26 mouse cellular contexts compared by ENCODE assay signal in the genomic region with DNA sequence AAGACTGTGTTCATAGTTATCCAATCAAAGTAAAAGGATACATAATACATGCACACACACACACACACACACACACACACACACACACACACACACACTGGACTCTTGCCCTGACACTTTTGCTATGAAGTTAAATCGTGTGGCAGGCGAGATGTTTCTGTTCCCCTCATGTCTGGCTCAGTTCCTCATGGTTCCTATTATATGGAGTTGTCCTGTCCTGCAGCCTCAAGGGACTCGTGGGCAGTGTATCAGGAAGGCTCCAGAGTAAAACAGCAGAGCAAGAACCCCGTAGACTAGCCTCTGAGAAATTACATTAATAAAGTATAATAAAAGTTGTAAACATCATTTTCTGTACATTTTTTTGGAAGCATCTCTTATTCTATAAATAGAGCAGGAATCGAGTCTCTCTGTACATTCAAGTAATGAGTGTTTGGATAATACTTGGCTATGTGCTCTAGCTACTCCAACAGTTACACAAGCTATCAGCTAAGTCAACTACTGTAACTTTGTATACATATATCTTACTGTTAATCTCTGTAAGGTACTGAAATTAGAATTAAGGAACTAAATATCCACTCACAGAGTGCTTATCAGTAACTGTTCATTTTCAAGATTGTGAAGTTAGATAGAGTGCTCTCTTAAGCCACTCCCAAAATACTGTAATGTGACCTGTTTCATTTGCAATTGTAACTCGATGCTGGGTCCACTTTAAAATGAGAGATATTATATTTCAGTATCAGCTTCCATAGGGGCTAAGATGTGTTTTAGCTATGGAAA. TPM values are rescaled to one million over a fixed set of nuclear protein-coding genes. Genes with fewer than 3 reads are reported as not detected.
"Had no signal": no experiment of that assay in that cellular context is flagged by ENCODE, and none has a peak within 500 bp of the region (broad histone marks: within the 10 kb centered on the region; RNA-seq: fewer than 3 reads in every experiment).

No protein-coding gene starts in this region.

- H3K4me1 ChIP-seq: limb, embryonic 13.5 days; liver, embryonic 12.5 days; liver, embryonic 15.5 days; megakaryocyte, embryonic 14.5 days; midbrain, embryonic 10.5 days; midbrain, embryonic 13.5 days; neural tube, embryonic 13.5 days had no signal

- H3K27ac ChIP-seq: kidney, postnatal 0 days; layer of hippocampus, adult 2 months; limb, embryonic 10.5 days; limb, embryonic 13.5 days; liver, embryonic 12.5 days; liver, embryonic 15.5 days; midbrain, embryonic 10.5 days; midbrain, embryonic 13.5 days; neural tube, embryonic 13.5 days; stomach, postnatal 0 days had no signal

- H3K9ac ChIP-seq: limb, embryonic 13.5 days; liver, embryonic 12.5 days; liver, embryonic 15.5 days; midbrain, embryonic 13.5 days; neural tube, embryonic 13.5 days had no signal

- H3K27me3 ChIP-seq: limb, embryonic 13.5 days; liver, embryonic 12.5 days; liver, embryonic 15.5 days; megakaryocyte, embryonic 14.5 days; midbrain, embryonic 13.5 days; neural tube, embryonic 13.5 days had no signal

- DNase-seq: kidney, adult 2 months; kidney, postnatal 25 days; layer of hippocampus, adult 9-11 months; liver; lung, postnatal 10 days; right cerebral cortex, adult 18-20 months; right cerebral cortex, postnatal 14 days; right cerebral cortex, postnatal 4 days; thymus, adult 2 months; thymus, postnatal 14 days; thymus, postnatal 4 days had no signal

- H3K4me3 ChIP-seq: layer of hippocampus, adult 2 months; limb, embryonic 10.5 days; limb, embryonic 13.5 days; liver, embryonic 12.5 days; liver, embryonic 15.5 days; megakaryocyte, embryonic 14.5 days; midbrain, embryonic 10.5 days; midbrain, embryonic 13.5 days; myocyte; neural tube, embryonic 13.5 days had no signal

- ATAC-seq: intestine, postnatal 0 days; liver, embryonic 12.5 days; midbrain, embryonic 13.5 days; midbrain, embryonic 16.5 days had no signal

- H3K36me3 ChIP-seq: limb, embryonic 10.5 days; limb, embryonic 13.5 days; liver, embryonic 12.5 days; liver, embryonic 15.5 days; midbrain, embryonic 10.5 days; midbrain, embryonic 13.5 days; neural tube, embryonic 13.5 days had no signal

- H3K4me2 ChIP-seq: limb, embryonic 13.5 days; liver, embryonic 12.5 days; liver, embryonic 15.5 days; midbrain, embryonic 13.5 days; neural tube, embryonic 13.5 days had no signal

- H3K9me3 ChIP-seq: limb, embryonic 10.5 days; limb, embryonic 13.5 days; liver, embryonic 12.5 days; liver, embryonic 15.5 days; megakaryocyte, embryonic 14.5 days; midbrain, embryonic 10.5 days; midbrain, embryonic 13.5 days; neural tube, embryonic 13.5 days had no signal

RNA-seq across cellular contexts. Expression of a gene that starts 35.0 kb away (rescaled TPM):
- total RNA-seq: monocyte, adult 5-6 weeks had no signal
